Mouse (Mus musculus): Measurements from ENCODE around the gene Ffar1. TPM values are rescaled to one million over a fixed set of nuclear protein-coding genes. Genes with fewer than 3 reads are reported as not detected.
A peak's percentile ranks its signal among the peaks of the same experiment; 100 is the strongest.

Gene Ffar1
- polyA plus RNA-seq, 1 experiment from 2014 or later = 0.17 TPM

DNA sequence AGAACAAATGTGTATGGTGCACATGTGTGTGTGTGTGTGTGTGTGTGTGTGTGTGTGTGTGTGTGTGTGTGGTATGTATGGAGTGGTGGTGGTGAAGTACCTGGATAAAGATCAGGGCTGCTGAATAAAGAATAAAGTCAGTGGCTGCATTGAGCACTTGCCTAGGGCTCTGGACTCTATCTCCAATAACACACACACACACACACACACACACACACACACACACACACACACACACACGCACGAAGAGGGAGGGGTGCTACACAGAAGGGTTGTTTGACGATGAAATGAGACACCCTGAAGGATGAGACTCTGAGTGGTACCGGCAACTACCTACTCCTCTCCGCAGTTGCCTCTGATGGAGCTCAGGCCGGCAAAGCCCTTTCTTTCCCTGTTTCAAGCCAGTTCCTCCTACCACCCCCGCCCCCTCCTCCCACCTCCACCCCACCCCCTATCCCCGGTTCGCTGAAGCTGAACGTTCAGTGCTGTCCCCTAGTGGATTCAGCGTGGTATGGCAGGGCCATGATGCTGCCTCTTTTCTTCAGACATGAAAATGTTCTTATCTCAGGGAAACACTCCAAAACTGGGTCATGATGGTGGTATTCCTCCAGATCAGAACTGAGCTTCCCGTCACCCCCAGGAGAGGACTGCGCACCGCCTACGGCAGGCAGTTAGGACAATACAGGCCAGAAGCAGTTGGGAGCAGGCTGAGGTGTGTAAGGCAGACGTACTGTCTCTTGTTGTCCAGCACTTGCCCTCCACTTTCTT is 1.5 kb downstream of the Ffar1 start:
- WGBS = 7% methylated on average over 14 of the region's 16 CpGs
- ATAC-seq (ENCODE audit: insufficient read depth, low FRiP score) = peak; percentile 42; the same call in 1 of the 2 replicates
- 0 out of 2 replicates have a peak overlapping the region, but pooled peaks have one; percentile 31 for H3K9ac ChIP-seq (ENCODE audit: low read length)
- no peak overlapping the region for H3K27ac ChIP-seq (ENCODE audit: low read length)
- no peaks in the 10 kb centered on the region for H3K27me3 ChIP-seq (ENCODE audit: control insufficient read depth, insufficient read depth, low read length)
- peak overlapping the region; percentile 54 for H3K4me2 ChIP-seq (ENCODE audit: low read depth, low read length)
- no peaks in the 10 kb centered on the region for H3K9me3 ChIP-seq (replicated peaks; ENCODE audit: control insufficient read depth, low read length)
- H3K4me3 ChIP-seq (replicated peaks; ENCODE audit: low read length) = peak overlapping the region; percentile 33
- no peaks in the 10 kb centered on the region for H3K4me1 ChIP-seq (ENCODE audit: control insufficient read depth, insufficient read depth, low read length)
- H3K36me3 ChIP-seq (ENCODE audit: control insufficient read depth, insufficient read depth, low read length) = no peaks in the 10 kb centered on the region

DNA sequence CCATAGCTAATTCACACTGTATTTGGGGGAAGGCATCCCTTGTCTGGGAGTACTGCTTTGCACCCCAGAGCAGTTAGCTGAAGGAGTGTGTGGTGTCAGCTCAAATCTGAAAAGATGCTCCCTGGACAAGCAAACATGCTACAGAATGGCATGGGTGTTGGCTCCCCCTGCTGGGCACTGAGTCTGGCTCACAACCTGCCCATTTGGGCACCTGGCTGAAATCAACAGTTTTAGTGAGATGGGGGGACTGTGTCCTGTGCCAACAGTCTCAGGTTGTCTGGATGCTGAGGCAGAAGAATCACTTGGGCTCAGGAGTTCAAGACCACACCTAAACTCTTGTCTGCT is 2.1 kb downstream of the Ffar1 start:
- H3K4me1 ChIP-seq (ENCODE audit: control insufficient read depth, insufficient read depth, low read length) = no peaks in the 10 kb centered on the region
- H3K36me3 ChIP-seq (ENCODE audit: control insufficient read depth, insufficient read depth, low read length) = no peaks in the 10 kb centered on the region
- H3K9me3 ChIP-seq (replicated peaks; ENCODE audit: control insufficient read depth, low read length) = no peaks in the 10 kb centered on the region
- peak; percentile 42; the same call in 1 of the 2 replicates for ATAC-seq (ENCODE audit: insufficient read depth, low FRiP score)
- no peak overlapping the region for H3K4me3 ChIP-seq (replicated peaks; ENCODE audit: low read length)
- no peak overlapping the region for H3K4me2 ChIP-seq (ENCODE audit: low read depth, low read length)
- no peak overlapping the region for H3K9ac ChIP-seq (ENCODE audit: low read length)
- H3K27ac ChIP-seq (ENCODE audit: low read length) = no peak overlapping the region
- no peaks in the 10 kb centered on the region for H3K27me3 ChIP-seq (ENCODE audit: control insufficient read depth, insufficient read depth, low read length)

GRCm38 (mm10) chr7:30857746-30858145 is 3.6 kb downstream of the Ffar1 start:
- Histone ChIP-seq H3K27me3 (ENCODE audit: control insufficient read depth, insufficient read depth, low read length) (no peaks in the 10 kb centered on the region), H3K4me1 (ENCODE audit: control insufficient read depth, insufficient read depth, low read length) (no peaks in the 10 kb centered on the region), H3K4me2 (ENCODE audit: low read depth, low read length) (no peak overlapping the region), H3K36me3 (ENCODE audit: control insufficient read depth, insufficient read depth, low read length) (no peaks in the 10 kb centered on the region), H3K4me3 (replicated peaks; ENCODE audit: low read length) (no peak overlapping the region), H3K9ac (ENCODE audit: low read length) (no peak overlapping the region), H3K9me3 (replicated peaks; ENCODE audit: control insufficient read depth, low read length) (no peaks in the 10 kb centered on the region), H3K27ac (ENCODE audit: low read length) (no peak overlapping the region)
- 66% methylated on average over 1 of the region's 1 CpGs for WGBS
- no peak for ATAC-seq (ENCODE audit: insufficient read depth, low FRiP score)

DNA sequence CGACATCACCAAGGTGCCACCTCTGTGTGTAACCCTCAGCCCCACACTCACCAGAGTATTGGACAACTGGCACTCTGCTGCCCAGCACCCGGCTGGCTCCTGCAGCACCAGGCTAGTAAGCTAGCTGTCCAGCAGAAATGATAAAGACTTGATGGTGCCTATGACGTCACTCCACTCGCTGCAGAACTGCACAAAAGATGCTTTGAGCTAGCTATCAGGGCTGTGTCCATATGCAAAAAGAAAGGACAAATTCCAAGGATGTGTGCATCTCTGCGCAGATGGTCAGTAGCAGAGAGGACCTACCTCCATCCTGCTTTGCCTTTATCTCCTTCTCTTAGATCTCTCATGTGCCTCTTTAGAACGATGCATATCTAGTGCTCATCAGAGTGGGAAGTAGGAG is 5.3 kb downstream of the Ffar1 start, which contains the start of gene Ffar3:
Ffar3 (minus strand) TSS at position 101 of the 400 bp plus-strand sequence.
- H3K4me3 ChIP-seq (replicated peaks; ENCODE audit: low read length) = no peak within 1 kb of the TSS
- no peak within 1 kb of the TSS for H3K4me2 ChIP-seq (ENCODE audit: low read depth, low read length)
- no peak within 1 kb of the TSS for H3K27ac ChIP-seq (ENCODE audit: low read length)
- H3K36me3 ChIP-seq (ENCODE audit: control insufficient read depth, insufficient read depth, low read length) = no peaks in the 10 kb centered on the region
- H3K9me3 ChIP-seq (replicated peaks; ENCODE audit: control insufficient read depth, low read length) = no peaks in the 10 kb centered on the region
- ATAC-seq (ENCODE audit: insufficient read depth, low FRiP score) = no peak
- no peaks in the 10 kb centered on the region for H3K27me3 ChIP-seq (ENCODE audit: control insufficient read depth, insufficient read depth, low read length)
- no peaks in the 10 kb centered on the region for H3K4me1 ChIP-seq (ENCODE audit: control insufficient read depth, insufficient read depth, low read length)
- no peak within 1 kb of the TSS for H3K9ac ChIP-seq (ENCODE audit: low read length)
- 68% methylated on average over 6 of the region's 6 CpGs for WGBS

- no peaks in the 10 kb centered on the region for H3K36me3 ChIP-seq (ENCODE audit: control insufficient read depth, insufficient read depth, low read length)
- 73% methylated on average over 1 of the region's 1 CpGs for WGBS
- H3K4me2 ChIP-seq (ENCODE audit: low read depth, low read length) = no peak overlapping the region
- H3K4me3 ChIP-seq (replicated peaks; ENCODE audit: low read length) = no peak overlapping the region
- H3K4me1 ChIP-seq (ENCODE audit: control insufficient read depth, insufficient read depth, low read length) = no peaks in the 10 kb centered on the region
- ATAC-seq (ENCODE audit: insufficient read depth, low FRiP score) = no peak
- no peaks in the 10 kb centered on the region for H3K9me3 ChIP-seq (replicated peaks; ENCODE audit: control insufficient read depth, low read length)
- H3K27me3 ChIP-seq (ENCODE audit: control insufficient read depth, insufficient read depth, low read length) = no peaks in the 10 kb centered on the region
- no peak overlapping the region for H3K9ac ChIP-seq (ENCODE audit: low read length)
- no peak overlapping the region for H3K27ac ChIP-seq (ENCODE audit: low read length)
These were observed 9.9 kb downstream of the Ffar1 start for GRCm38 (mm10) chr7:30851421-30851820.

- Histone ChIP-seq H3K36me3 (ENCODE audit: control insufficient read depth, insufficient read depth, low read length) (no peaks in the 10 kb centered on the region), H3K9me3 (replicated peaks; ENCODE audit: control insufficient read depth, low read length) (no peaks in the 10 kb centered on the region), H3K9ac (ENCODE audit: low read length) (no peak overlapping the region), H3K27me3 (ENCODE audit: control insufficient read depth, insufficient read depth, low read length) (no peaks in the 10 kb centered on the region), H3K4me3 (replicated peaks; ENCODE audit: low read length) (no peak overlapping the region), H3K4me1 (ENCODE audit: control insufficient read depth, insufficient read depth, low read length) (no peaks in the 10 kb centered on the region), H3K4me2 (ENCODE audit: low read depth, low read length) (no peak overlapping the region), H3K27ac (ENCODE audit: low read length) (no peak overlapping the region)
- WGBS = 59% methylated on average over 6 of the region's 6 CpGs
- ATAC-seq (ENCODE audit: insufficient read depth, low FRiP score) = no peak
These were observed 13.4 kb downstream of the Ffar1 start for GRCm38 (mm10) chr7:30847934-30848333.

DNA sequence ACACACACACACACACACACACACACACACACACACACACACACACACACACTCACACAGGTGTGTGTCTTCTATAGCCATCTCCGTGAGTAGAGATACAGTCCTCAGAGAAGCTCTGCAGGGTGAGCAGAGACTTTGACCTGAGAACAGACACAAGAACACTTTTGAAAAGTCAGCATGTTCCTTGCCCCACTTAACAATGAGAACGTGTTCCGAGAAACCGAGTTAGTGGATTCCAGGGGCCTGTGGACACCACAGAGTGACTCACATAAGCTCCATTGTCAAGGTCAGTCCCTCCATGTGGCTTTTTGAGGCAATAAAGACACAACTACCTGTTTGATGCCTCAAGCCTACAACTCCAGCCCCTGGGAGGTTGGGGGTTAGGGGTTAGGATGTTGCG is 14.0 kb downstream of the Ffar1 start:
- no peak overlapping the region for H3K4me2 ChIP-seq (ENCODE audit: low read depth, low read length)
- no peak for ATAC-seq (ENCODE audit: insufficient read depth, low FRiP score)
- H3K9ac ChIP-seq (ENCODE audit: low read length) = no peak overlapping the region
- 61% methylated on average over 5 of the region's 5 CpGs for WGBS
- no peaks in the 10 kb centered on the region for H3K4me1 ChIP-seq (ENCODE audit: control insufficient read depth, insufficient read depth, low read length)
- H3K27me3 ChIP-seq (ENCODE audit: control insufficient read depth, insufficient read depth, low read length) = no peaks in the 10 kb centered on the region
- no peak overlapping the region for H3K4me3 ChIP-seq (replicated peaks; ENCODE audit: low read length)
- no peaks in the 10 kb centered on the region for H3K36me3 ChIP-seq (ENCODE audit: control insufficient read depth, insufficient read depth, low read length)
- H3K9me3 ChIP-seq (replicated peaks; ENCODE audit: control insufficient read depth, low read length) = no peaks in the 10 kb centered on the region
- no peak overlapping the region for H3K27ac ChIP-seq (ENCODE audit: low read length)

- Histone ChIP-seq H3K4me1 (ENCODE audit: control insufficient read depth, insufficient read depth, low read length) (no peaks in the 10 kb centered on the region), H3K27ac (ENCODE audit: low read length) (no peak overlapping the region), H3K36me3 (ENCODE audit: control insufficient read depth, insufficient read depth, low read length) (no peaks in the 10 kb centered on the region), H3K9me3 (replicated peaks; ENCODE audit: control insufficient read depth, low read length) (no peaks in the 10 kb centered on the region), H3K9ac (ENCODE audit: low read length) (no peak overlapping the region), H3K4me2 (ENCODE audit: low read depth, low read length) (no peak overlapping the region), H3K27me3 (ENCODE audit: control insufficient read depth, insufficient read depth, low read length) (no peaks in the 10 kb centered on the region), H3K4me3 (replicated peaks; ENCODE audit: low read length) (no peak overlapping the region)
- no peak for ATAC-seq (ENCODE audit: insufficient read depth, low FRiP score)
- 54% methylated on average over 2 of the region's 2 CpGs for WGBS
These were observed 14.8 kb downstream of the Ffar1 start for GRCm38 (mm10) chr7:30846505-30847053.

DNA sequence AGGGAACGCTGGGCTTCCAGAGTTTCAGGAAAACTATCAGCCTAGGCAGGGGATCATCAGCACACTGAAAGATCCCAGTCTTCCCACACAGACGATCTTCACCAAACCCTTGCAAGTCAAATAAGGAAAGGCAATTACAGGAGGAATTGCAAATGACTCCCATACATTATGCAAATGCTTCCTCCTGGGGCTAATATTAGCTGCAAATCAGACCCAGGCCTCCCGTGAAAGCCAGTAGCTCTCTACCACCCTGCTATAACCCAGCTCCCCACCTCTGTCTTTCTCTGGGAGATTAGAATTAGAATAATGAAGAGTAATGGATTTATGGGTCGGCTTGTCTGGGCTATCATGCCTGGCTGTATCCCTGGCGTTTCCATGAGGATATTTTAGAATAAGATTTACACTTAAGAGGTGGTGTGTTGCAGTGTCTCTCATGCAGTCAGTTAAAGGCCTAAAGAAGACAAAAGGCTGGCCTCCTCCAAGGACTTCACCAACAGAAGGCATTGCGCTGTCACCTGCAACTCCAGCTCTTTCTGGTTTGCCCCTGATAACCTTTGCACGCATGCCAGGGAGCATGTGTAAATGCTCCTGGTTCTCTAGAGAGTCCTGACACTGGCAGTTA is 16.6 kb downstream of the Ffar1 start:
- H3K4me2 ChIP-seq (ENCODE audit: low read depth, low read length) = no peak overlapping the region
- no peaks in the 10 kb centered on the region for H3K9me3 ChIP-seq (replicated peaks; ENCODE audit: control insufficient read depth, low read length)
- no peaks in the 10 kb centered on the region for H3K36me3 ChIP-seq (ENCODE audit: control insufficient read depth, insufficient read depth, low read length)
- no peak overlapping the region for H3K27ac ChIP-seq (ENCODE audit: low read length)
- no peak overlapping the region for H3K4me3 ChIP-seq (replicated peaks; ENCODE audit: low read length)
- ATAC-seq (ENCODE audit: insufficient read depth, low FRiP score) = no peak
- H3K9ac ChIP-seq (ENCODE audit: low read length) = no peak overlapping the region
- WGBS = 30% methylated on average over 7 of the region's 7 CpGs
- no peaks in the 10 kb centered on the region for H3K27me3 ChIP-seq (ENCODE audit: control insufficient read depth, insufficient read depth, low read length)
- no peaks in the 10 kb centered on the region for H3K4me1 ChIP-seq (ENCODE audit: control insufficient read depth, insufficient read depth, low read length)
